In the genomic region with DNA sequence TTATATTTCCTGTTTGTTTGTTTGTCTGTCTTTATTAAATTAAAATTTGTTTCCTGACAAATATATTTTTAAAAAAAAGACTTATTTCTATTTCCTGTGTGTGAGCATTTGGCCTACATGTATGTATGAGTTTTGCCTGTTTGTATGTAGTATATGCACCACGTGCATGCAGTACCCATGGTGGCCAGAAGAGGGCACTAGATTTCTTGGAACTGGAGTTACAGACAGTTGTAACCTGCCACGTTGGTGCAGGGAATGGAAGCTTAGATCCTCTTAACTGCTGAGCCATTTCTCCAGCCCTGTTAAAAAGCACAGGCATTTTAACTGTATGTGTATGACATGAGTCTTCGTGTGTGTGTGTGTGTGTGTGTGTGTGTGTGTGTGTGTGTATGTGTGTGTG, we compare ENCODE assay signal across 15 mouse cellular contexts.
DNase-seq lines count a peak whose midpoint lies in the region; TF ChIP-seq lines count a peak whose summit lies in the region.
"Had no signal": no experiment of that assay in that cellular context is flagged by ENCODE, and none has a peak within 500 bp of the region (broad histone marks: within the 10 kb centered on the region; RNA-seq: fewer than 3 reads in every experiment).

No protein-coding gene starts in this region.

- H3K4me3 ChIP-seq in layer of hippocampus, adult 2 months, result no peak overlapping the region
- H3K4me3 ChIP-seq: embryonic facial prominence, embryonic 12.5 days; heart, embryonic 15.5 days; neural tube, embryonic 12.5 days had no signal

- no peak overlapping the region for H3K27ac ChIP-seq in layer of hippocampus, adult 2 months
- H3K27ac ChIP-seq: embryonic facial prominence, embryonic 12.5 days; heart, embryonic 15.5 days; neural tube, embryonic 12.5 days had no signal

- TF ChIP-seq CTCF in layer of hippocampus, adult 2 months (conservative IDR thresholded peaks at IDR 0.05), result peak; percentile 62

- DNase-seq in layer of hippocampus, adult 2 months (ENCODE audit: low spot score in 2 of 2), result no peak
- no peak for DNase-seq in layer of hippocampus, postnatal 36 days
- peak; percentile 18 to 19 for DNase-seq in B cell, adult 2 months
- peak; percentile 57 for DNase-seq in ES-CJ7 (ENCODE audit: low read depth, low spot score)
- DNase-seq in induced T-regulatory cell, adult 2 months (ENCODE audit: low read depth), result peak; percentile 18
- no peak for DNase-seq in spleen, postnatal 14 days (ENCODE audit: low spot score in 2 of 2)
- DNase-seq in adrenal gland, postnatal 14 days, result no peak
- DNase-seq in kidney, adult 18-20 months, result no peak
- DNase-seq: adrenal gland, postnatal 36 days; kidney, adult 8-10 months; lung, adult 2 months; right cerebral cortex, postnatal 25 days had no signal

Comparison
In these comparisons a context has a peak if more than half of its experiments do, and no peak if none do; other contexts are left out.
1. DNase-seq: peak in B cell, adult 2 months (2 of 2), ES-CJ7 (single experiment) and induced T-regulatory cell, adult 2 months (single experiment); none in layer of hippocampus, adult 2 months (0 of 2), layer of hippocampus, postnatal 36 days (0 of 2), spleen, postnatal 14 days (0 of 2), adrenal gland, postnatal 14 days (single experiment) and kidney, adult 18-20 months (single experiment).